Mouse (Mus musculus) spleen, postnatal 10 days (tissue): ENCODE results near the gene Cd80.

ENCODE experiments used
- DNase-seq, 2 experiments: peaks; one replicate each; pipeline ENCODE4 v3.0.0; 2021 to 2022; ENCODE audit warnings: low spot score in 2 of 2

The Cd80 gene

DNA sequence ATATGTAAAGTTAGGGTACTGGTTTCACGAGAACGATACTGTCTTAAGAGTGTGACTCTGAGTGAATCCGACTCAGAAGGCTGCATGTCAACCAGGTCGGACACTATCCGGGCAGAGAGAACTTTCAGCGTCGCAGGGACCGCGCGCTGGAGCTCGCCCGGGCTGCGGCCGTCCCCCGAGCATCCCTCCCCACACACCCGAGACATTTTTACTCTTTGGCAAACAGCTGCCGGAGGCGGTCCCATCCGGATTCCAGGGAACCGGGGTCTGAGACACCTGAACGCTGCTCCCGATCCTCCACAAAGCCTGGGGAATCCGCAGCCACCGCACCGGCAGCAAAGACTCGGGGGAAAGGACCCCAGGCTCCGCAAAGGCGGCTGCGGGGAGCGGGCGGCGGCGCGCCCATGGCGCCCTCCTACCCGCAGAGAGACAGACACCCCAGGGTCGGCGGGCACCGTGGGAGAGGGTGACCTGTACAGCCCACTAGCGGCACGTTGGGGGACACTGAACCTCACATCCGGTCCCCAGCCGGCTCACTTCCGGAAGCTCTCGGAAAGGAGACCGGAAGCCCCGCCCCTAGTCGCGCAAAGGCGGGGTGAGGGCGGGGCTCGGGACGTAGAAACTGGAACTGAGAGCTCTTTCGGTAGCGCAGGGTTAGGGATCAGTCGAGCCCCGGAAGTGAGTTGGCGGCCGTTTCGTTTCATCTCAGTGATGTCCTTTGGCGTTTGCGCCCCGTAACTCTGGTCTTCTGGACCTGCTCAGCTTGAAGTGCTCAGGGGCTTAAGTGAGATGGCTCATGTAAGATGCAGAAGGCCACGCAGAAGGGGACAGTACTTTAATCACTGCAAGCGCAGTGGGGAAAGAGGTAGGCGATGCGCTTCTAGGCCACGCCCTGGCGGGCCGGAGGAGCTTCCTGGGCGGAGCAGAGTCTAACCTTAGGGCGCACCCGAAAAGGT is 67.0 kb downstream of the Cd80 start, which contains the start of gene Timmdc1:
TSS of gene Timmdc1 (minus strand) at position 535 of the 956 bp plus-strand sequence.
- peak; percentile 87 to 98 for DNase-seq

DNA sequence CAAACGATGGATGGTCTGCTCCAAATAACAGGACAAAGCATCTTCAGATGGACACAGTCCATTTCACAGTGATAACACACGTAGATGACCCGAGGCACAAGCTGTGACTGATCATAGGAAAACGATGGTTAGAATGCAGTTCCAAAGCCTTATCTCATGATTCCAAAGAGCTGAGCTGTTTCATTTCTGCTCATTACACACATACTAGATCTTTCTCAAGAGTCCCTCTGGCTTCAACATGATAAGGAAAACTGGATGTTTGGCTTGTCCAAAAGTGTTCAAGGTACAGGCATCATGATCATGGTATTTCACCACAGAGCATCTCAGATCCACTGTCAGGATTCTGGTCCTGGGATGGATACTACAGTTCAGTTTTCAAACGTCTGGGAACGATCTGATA is 70.9 kb downstream of the Cd80 start:
- DNase-seq = no peak

DNA sequence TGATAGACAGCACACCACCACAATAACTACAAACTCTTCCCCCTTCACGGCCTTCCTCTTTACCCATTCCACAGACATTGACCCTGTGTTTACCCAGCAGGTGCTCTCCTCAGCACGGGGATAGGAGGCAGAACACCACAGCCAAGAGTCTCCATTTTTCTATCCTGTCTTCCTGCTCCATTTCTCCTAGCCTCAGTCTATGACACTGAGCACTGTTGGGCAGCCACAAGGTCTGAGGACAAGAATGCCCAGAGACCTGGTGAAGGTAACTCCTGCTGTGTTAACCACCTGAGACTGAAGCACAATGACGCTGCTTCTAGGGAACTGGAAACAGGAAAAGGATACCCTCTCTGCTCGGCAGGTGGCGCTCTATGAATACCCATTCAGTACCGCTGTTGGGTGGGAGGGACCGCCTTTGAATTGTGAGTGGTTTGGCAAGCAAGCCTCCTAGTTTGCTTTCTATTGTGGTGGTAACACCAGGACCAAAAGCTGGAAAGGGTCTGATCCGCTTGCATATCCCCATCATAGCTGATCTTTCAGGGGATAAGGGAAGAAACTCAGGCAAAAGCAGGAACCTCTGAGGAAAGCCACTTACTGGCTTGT is 81.3 kb downstream of the Cd80 start:
- DNase-seq = peak; percentile 60 to 85

DNA sequence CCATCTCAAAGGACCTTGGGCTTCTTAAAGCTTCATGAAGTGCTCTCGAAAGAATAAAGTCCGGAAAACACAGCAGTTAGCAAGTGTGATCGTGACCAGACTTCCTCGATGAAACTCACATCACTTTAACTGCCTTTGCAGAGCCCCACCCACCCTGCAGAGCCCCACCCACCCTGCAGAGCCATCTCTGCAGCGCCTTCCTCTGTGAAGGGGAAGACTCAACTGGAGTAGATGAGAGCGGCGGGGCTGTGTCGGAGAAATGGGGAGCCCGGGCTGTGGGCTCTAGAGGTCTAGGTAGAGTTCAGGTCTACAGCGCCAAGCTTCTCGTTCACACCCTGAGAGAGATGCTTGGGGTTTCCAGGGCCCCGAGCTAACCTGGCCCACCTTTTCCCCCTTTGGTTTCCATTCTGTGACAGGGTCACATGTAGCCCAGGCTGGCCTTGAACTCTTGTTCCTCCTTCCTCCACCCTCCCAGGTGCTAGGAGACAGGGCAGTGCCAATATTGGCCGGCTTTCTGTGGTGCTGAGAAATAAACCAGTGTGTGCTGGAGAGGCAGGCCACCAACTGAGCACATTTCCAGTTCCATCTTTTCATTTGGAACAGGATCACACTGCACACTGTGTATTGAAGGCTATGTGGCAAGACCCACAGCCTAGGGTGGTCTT is 83.5 kb downstream of the Cd80 start:
- no peak for DNase-seq
